Mouse (Mus musculus) C2C12 (cell line): ENCODE data around the gene Rdh14. TPM values are rescaled to one million over a fixed set of nuclear protein-coding genes. Genes with fewer than 3 reads are reported as not detected.
A peak's percentile ranks its signal among the peaks of the same experiment; 100 is the strongest.

ENCODE experiments used
- H3K27me3 ChIP-seq: one replicate; pipeline ENCODE4 v1.6.1; 2011; ENCODE audit not compliant: control insufficient read depth, insufficient read depth, insufficient read length
- H3K36me3 ChIP-seq: one replicate; pipeline ENCODE4 v1.6.1; 2011; ENCODE audit not compliant: control insufficient read depth, insufficient read depth
- H3K4me3 ChIP-seq: one replicate; pipeline ENCODE4 v1.5.1; 2011; ENCODE audit warnings: mild to moderate bottlenecking, control low read depth; ENCODE audit not compliant: poor library complexity, insufficient read depth, severe bottlenecking
- H3K79me2 ChIP-seq: one replicate; pipeline ENCODE4 v1.6.1; 2011; ENCODE audit not compliant: control insufficient read depth, insufficient read depth
- H3K79me3 ChIP-seq: one replicate; pipeline ENCODE4 v1.6.1; 2011; ENCODE audit warnings: low read depth, control low read depth
- H3ac ChIP-seq: one replicate; pipeline ENCODE3; 2011; ENCODE audit warnings: low read depth; ENCODE audit not compliant: control insufficient read depth, insufficient read length
- CEBPB ChIP-seq: IDR thresholded peaks from one replicate; pipeline ENCODE4 v1.6.1; 2011; ENCODE audit warnings: low read depth, mild to moderate bottlenecking, control low read depth, moderate library complexity
- CTCF ChIP-seq: IDR thresholded peaks from one replicate; pipeline ENCODE4 v1.5.1; 2011; ENCODE audit not compliant: control insufficient read depth, insufficient read depth, insufficient read length
- FOSL1 ChIP-seq: IDR thresholded peaks from one replicate; pipeline ENCODE4 v1.8.0; 2011; ENCODE audit warnings: mild to moderate bottlenecking, low read length; ENCODE audit not compliant: poor library complexity, insufficient read depth, severe bottlenecking
- MAX ChIP-seq: IDR thresholded peaks from one replicate; pipeline ENCODE4 v1.6.1; 2011; ENCODE audit warnings: mild to moderate bottlenecking, control low read depth
- MYOD1 ChIP-seq: IDR thresholded peaks from one replicate; pipeline ENCODE4 v1.6.1; 2011; ENCODE audit warnings: low read depth; ENCODE audit not compliant: control insufficient read depth, insufficient read length
- MYOG ChIP-seq: IDR thresholded peaks from one replicate; pipeline ENCODE4 v1.6.1; 2011; ENCODE audit not compliant: control insufficient read depth, insufficient read length; ENCODE audit errors: extremely low read depth
- USF1 ChIP-seq: IDR thresholded peaks from one replicate; pipeline ENCODE4 v1.6.1; 2011; ENCODE audit warnings: low read depth, mild to moderate bottlenecking, control low read depth, moderate library complexity
- polyA plus RNA-seq: library from polyadenylated mRNA; unstranded; fragments of >200 nt; fragmentation: generic; extraction: Trizol; gene quantifications from one replicate; pipeline ENCODE4 v1.2.1, GENCODE M21; 2012; ENCODE audit warnings: missing spikeins

Rdh14 gene
- polyA plus RNA-seq, 1 experiment, result 7.0 TPM

- no peak overlapping the region for H3ac ChIP-seq
- no peak for TF ChIP-seq MYOD1
- no peak for TF ChIP-seq MAX
- no peaks in the 10 kb centered on the region for H3K79me3 ChIP-seq
- H3K4me3 ChIP-seq, result no peak overlapping the region
- H3K79me2 ChIP-seq, result no peaks in the 10 kb centered on the region
- H3K27me3 ChIP-seq, result no peaks in the 10 kb centered on the region
- no peaks in the 10 kb centered on the region for H3K36me3 ChIP-seq
Observed at GRCm38 (mm10) chr12:10402421-10403115, 12.0 kb downstream of the Rdh14 start.

GRCm38 (mm10) chr12:10410511-10411179, 20.1 kb downstream of the Rdh14 start:
- Histone ChIP-seq H3K4me3 (no peak overlapping the region), H3K79me2 (no peaks in the 10 kb centered on the region), H3K27me3 (no peaks in the 10 kb centered on the region), H3K79me3 (no peaks in the 10 kb centered on the region), H3ac (no peak overlapping the region), H3K36me3 (no peaks in the 10 kb centered on the region)
- TF ChIP-seq USF1 (no peak), MYOD1 (no peak), MYOG (no peak), MAX (no peak), FOSL1 (no peak), CEBPB (no peak), CTCF (no peak)

- TF ChIP-seq MYOD1, result no peak
- TF ChIP-seq FOSL1, result peak; percentile 10
- Histone ChIP-seq H3K36me3 (no peaks in the 10 kb centered on the region), H3K4me3 (no peak overlapping the region), H3K79me3 (no peaks in the 10 kb centered on the region), H3K79me2 (no peaks in the 10 kb centered on the region), H3K27me3 (no peaks in the 10 kb centered on the region), H3ac (no peak overlapping the region)
Observed at GRCm38 (mm10) chr12:10411453-10411852, 20.9 kb downstream of the Rdh14 start.

- Histone ChIP-seq H3K27me3 (no peaks in the 10 kb centered on the region), H3ac (no peak overlapping the region), H3K36me3 (no peaks in the 10 kb centered on the region), H3K79me3 (no peaks in the 10 kb centered on the region), H3K4me3 (no peak overlapping the region), H3K79me2 (no peaks in the 10 kb centered on the region)
- no peak for TF ChIP-seq MYOG
- TF ChIP-seq CEBPB, result no peak
- no peak for TF ChIP-seq MAX
- TF ChIP-seq USF1, result no peak
- no peak for TF ChIP-seq CTCF
- TF ChIP-seq MYOD1, result no peak
- TF ChIP-seq FOSL1, result no peak
Observed at GRCm38 (mm10) chr12:10422347-10422746, 31.8 kb downstream of the Rdh14 start.

- H3K79me3 ChIP-seq, result no peaks in the 10 kb centered on the region
- H3K79me2 ChIP-seq, result no peaks in the 10 kb centered on the region
- H3K36me3 ChIP-seq, result no peaks in the 10 kb centered on the region
- H3K4me3 ChIP-seq, result no peak overlapping the region
- no peaks in the 10 kb centered on the region for H3K27me3 ChIP-seq
- TF ChIP-seq MYOD1, result no peak
- TF ChIP-seq USF1, result no peak
- no peak for TF ChIP-seq CTCF
- TF ChIP-seq FOSL1, result no peak
- H3ac ChIP-seq, result no peak overlapping the region
Observed at GRCm38 (mm10) chr12:10425982-10426863, 35.7 kb downstream of the Rdh14 start.
